Mouse (Mus musculus): ENCODE measurements around the gene Nfkbib.

DNA sequence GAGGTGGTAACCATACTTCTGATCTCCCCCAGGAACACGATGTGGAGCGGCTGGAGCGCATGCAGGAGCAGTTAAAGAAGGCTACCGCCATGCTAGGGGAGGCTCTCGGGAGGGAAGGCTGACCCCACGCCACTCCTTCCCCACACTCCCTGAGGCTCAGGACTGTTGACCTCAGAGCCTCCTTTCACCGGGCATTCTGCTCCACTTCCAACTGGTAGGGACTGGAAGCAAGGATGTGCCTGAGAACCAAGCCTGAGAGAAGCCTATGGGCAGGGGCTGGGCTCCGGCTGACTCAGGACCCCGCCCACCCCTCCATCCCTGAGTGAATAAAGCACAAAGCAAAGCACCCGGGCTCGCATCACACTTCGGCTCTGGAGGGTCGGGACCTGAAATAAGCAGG lies 8.7 kb downstream of the Nfkbib start:
- TF ChIP-seq POLR2A (IDR thresholded peaks at IDR 0.05; ENCODE audit: low read depth, low read length) (no peak), CTCF (IDR thresholded peaks at IDR 0.05; ENCODE audit: extremely low read depth, insufficient read length, insufficient replicate concordance, low read depth, low read length) (no peak)

All from small intestine, adult 2 months (tissue).